ENCODE assay signal across 1 mouse cellular context in the genomic region with DNA sequence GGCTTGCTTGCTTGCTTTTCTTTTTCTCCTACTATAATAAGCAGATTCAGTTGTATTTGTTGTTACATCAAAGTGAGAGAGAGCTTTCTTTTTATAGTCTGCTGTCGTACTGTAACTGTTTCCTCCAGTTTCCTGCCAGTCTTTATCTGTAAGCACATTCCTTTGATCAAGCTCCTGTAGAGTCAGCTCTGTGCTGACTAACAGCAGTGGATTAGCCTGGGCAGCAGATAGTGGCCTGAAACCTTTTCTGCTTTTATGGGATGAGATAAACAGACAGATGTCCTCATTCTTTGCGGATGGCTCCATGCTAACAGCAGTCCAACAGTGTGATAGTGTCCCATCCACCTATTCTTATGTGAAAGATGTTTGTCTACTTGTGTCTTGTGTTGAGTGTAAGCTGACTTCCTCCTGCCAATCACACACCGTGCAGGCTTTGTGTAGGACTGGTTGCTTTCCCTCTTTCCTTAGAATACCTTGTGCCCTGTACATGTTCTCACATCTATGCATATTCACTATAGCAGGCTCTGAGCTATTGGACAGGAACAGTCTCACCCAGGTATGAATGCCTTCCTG.
A peak's percentile ranks its signal among the peaks of the same experiment; 100 is the strongest.
TF ChIP-seq lines count a peak whose summit lies in the region.

No protein-coding gene starts in this region.

TF ChIP-seq in MEL, 35 proteins besides CTCF, POLR2A, EP300 and RAD21 (continued from another document):
- peak; percentile 88 for TF ChIP-seq MYC (IDR thresholded peaks at IDR 0.05; ENCODE audit: low read depth, low read length)
